Mouse (Mus musculus) kidney, postnatal 0 days (tissue): ENCODE data around the gene Rtn3. TPM values are rescaled to one million over a fixed set of nuclear protein-coding genes. Genes with fewer than 3 reads are reported as not detected.
A peak's percentile ranks its signal among the peaks of the same experiment; 100 is the strongest.

Experiments
- ATAC-seq: fragments of 200-750 bp; cut with Nextera tagmentation; replicated peaks from 2 replicates; pipeline ENCODE4 v1.8.0; 2017; ENCODE audit warnings: low read depth, moderate number of reproducible peaks, moderate TSS enrichment, moderate library complexity; ENCODE audit not compliant: low FRiP score
- DNase-seq: peaks from one replicate; pipeline ENCODE4 v3.0.0-alpha.2; 2016; ENCODE audit warnings: low spot score
- H3K27ac ChIP-seq: fragments of 300-500 bp; sonication (generic); 2 replicates; pipeline ENCODE4 v1.5.1; 2014; ENCODE audit warnings: mild to moderate bottlenecking
- H3K27me3 ChIP-seq: fragments of 300-500 bp; sonication (generic); 2 replicates; pipeline ENCODE4 v1.6.1; 2014; ENCODE audit warnings: low read length, mixed read lengths; ENCODE audit not compliant: insufficient read depth
- H3K36me3 ChIP-seq: fragments of 300-500 bp; sonication (generic); 2 replicates; pipeline ENCODE4 v1.6.1; 2014; ENCODE audit warnings: low read length, mixed read lengths; ENCODE audit not compliant: insufficient read depth
- H3K4me1 ChIP-seq: fragments of 300-500 bp; sonication (generic); replicated peaks from 2 replicates; pipeline ENCODE4 v1.6.1; 2014; ENCODE audit warnings: antibody characterized with exemption, low read length, mixed read lengths; ENCODE audit not compliant: insufficient read depth
- H3K4me2 ChIP-seq: fragments of 300-500 bp; sonication (generic); 2 replicates; pipeline ENCODE4 v1.6.1; 2014; ENCODE audit warnings: mild to moderate bottlenecking, low read length, moderate library complexity, mixed read lengths
- H3K4me3 ChIP-seq: fragments of 300-500 bp; sonication (generic); replicated peaks from 2 replicates; pipeline ENCODE4 v1.5.1; 2014; ENCODE audit warnings: low read depth, low read length
- H3K9ac ChIP-seq: fragments of 300-500 bp; sonication (generic); 2 replicates; pipeline ENCODE4 v1.6.1; 2014; ENCODE audit warnings: low read depth, low read length
- H3K9me3 ChIP-seq: fragments of 300-500 bp; sonication (generic); replicated peaks from 2 replicates; pipeline ENCODE4 v1.6.1; 2016; ENCODE audit warnings: low read length, inconsistent platforms, mixed read lengths
- CTCF ChIP-seq: IDR thresholded peaks from 2 replicates; pipeline ENCODE4 v1.5.1; 2016; ENCODE audit warnings: antibody characterized with exemption, low read depth, mild to moderate bottlenecking, moderate library complexity
- WGBS: fragments of 180-500 bp; shearing (Covaris S2); extraction: QIAGEN DNeasy Blood & Tissue Kit; methylation state at CpG from one replicate; pipeline ENCODE4 v1.1.7; 2014; 5-methylcytosine and 5-hydroxymethylcytosine counted together
- polyA plus RNA-seq: library from polyadenylated mRNA; unstranded; fragments of >200 nt; fragmentation: Nextera tagmentation; extraction: Ambion mirVana; gene quantifications from 2 replicates; pipeline ENCODE4 v1.2.1, GENCODE M21; 2015

The Rtn3 gene
- polyA plus RNA-seq, 1 experiment from 2014 or later = 195 TPM

DNA sequence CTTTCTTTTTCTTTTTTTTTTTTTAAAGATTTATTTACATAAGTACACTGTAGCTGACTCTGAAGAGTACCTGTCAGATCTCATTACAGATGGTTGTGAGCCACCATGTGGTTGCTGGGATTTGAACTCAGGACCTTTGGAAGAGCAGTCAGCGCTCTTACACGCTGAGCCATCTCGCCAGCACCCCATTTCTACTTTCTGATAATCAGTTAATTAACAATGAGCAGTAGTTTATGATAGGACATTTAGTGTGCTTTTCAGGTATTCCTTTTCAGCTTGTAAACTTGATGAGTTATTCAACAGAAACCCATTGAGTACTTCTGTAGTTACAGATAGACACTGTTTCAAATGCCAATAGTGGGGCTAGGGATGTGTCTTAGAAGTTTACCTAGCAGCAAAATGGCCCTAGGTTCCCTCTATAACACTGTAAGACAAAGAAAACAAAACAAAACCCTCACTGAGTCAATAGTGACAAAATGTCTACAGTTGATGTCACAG, 3.3 kb downstream of the Rtn3 start:
- no peak overlapping the region for H3K4me2 ChIP-seq
- H3K9me3 ChIP-seq = no peaks in the 10 kb centered on the region
- 99% methylated on average over 3 of the region's 3 CpGs for WGBS
- DNase-seq (no peak), ATAC-seq (no peak)
- H3K36me3 ChIP-seq = no peaks in the 10 kb centered on the region
- no peaks in the 10 kb centered on the region for H3K27me3 ChIP-seq
- H3K4me1 ChIP-seq = no peaks in the 10 kb centered on the region
- H3K4me3 ChIP-seq = no peak overlapping the region
- TF ChIP-seq CTCF = no peak
- no peak overlapping the region for H3K9ac ChIP-seq
- no peak overlapping the region for H3K27ac ChIP-seq

DNA sequence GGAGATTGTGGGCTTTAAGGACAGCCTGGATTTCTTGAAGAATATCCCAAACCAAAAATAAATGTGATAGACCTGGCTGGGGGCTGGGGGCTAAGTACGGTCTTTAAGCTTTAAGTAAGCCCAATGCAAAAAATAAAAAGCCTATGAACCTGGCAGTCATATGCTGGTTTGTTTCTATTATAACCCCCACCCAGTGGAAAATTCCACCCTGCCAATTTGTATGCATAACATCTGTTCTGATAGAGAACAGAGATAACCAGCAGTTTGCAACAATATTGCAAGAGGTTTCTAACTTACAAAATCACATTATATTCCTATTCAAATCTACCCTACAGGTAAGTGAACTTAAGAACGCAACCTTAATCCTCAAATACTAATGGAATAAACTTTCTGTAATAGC, 12.4 kb downstream of the Rtn3 start:
- no peak overlapping the region for H3K4me2 ChIP-seq
- H3K9me3 ChIP-seq = no peaks in the 10 kb centered on the region
- 78% methylated on average over 2 of the region's 2 CpGs for WGBS
- ATAC-seq (no peak), DNase-seq (no peak)
- no peak for TF ChIP-seq CTCF
- H3K9ac ChIP-seq = no peak overlapping the region
- no peaks in the 10 kb centered on the region for H3K27me3 ChIP-seq
- H3K36me3 ChIP-seq = 0 out of 2 replicates have a peak, but pooled peaks cover 2% of the 10 kb centered on the region
- peak overlapping the region; percentile 58; the same call in 1 of the 2 replicates for H3K27ac ChIP-seq
- no peak overlapping the region for H3K4me3 ChIP-seq
- H3K4me1 ChIP-seq = 0 out of 2 replicates have a peak, but pooled peaks cover 7% of the 10 kb centered on the region

DNA sequence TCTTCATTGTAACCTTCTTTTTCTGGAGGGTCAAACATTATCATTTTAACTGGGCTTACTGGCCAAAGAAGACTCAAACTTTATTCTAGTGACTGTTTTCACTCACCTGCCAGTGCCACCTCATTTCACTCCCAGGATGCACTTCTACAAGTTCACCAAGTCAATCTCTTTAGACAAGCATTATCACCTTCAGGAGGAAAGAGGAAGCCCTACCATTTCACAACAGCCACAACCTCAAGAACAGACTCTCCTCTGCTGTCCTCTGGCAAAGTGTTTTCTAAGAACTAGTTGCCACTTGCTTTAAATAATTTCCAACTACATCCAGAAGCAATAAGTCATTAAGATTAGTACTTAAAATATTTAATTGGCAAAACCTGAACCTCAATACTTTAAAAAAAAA, 15.2 kb downstream of the Rtn3 start:
- no peak for ATAC-seq
- DNase-seq = no peak
- Histone ChIP-seq H3K27ac (no peak overlapping the region), H3K9me3 (no peaks in the 10 kb centered on the region), H3K36me3 (0 out of 2 replicates have a peak, but pooled peaks cover 2% of the 10 kb centered on the region), H3K4me1 (0 out of 2 replicates have a peak, but pooled peaks cover 7% of the 10 kb centered on the region), H3K9ac (no peak overlapping the region), H3K4me3 (no peak overlapping the region), H3K27me3 (no peaks in the 10 kb centered on the region), H3K4me2 (no peak overlapping the region)
- no peak for TF ChIP-seq CTCF

DNA sequence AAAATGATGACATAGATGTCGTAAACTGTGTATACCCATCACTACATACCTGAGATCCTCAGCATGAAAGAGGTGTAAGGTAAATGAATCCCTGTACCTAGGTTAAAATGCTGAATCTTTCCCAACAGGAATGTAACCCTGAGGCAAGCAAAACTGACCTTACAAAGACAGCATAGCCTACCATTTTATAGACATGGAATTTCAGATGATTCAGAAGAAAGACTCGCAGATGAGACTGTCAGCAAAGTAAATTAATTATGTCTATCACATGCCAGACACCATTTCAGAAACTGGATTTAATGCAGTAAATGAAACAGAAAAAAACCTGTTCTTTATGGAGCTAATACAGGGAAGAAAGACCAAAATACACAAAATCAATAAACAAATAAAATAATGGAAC, 23.7 kb downstream of the Rtn3 start:
- TF ChIP-seq CTCF = no peak
- DNase-seq = no peak
- WGBS = 66% methylated on average over 2 of the region's 2 CpGs

DNA sequence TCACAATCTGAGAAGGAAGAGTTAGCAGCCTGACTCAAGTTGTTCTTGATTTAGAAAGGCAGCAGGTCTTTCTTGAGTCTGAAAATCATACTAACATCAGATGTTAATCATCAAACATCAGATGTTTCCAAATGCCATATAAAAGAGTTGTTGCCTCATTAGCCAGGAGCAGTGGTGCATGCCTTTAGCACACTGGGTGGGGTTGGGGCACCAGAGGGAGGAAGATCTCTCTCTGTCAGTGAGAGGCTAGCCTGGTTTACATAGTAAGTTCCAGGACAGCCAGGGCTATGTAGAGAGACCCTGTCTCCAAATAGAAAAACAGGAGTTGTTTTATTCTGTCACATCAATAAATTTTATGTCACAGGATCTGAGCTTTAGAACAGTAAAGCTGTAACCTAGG, 24.2 kb downstream of the Rtn3 start:
- ATAC-seq (peak; percentile 57; the same call in 1 of the 2 replicates), DNase-seq (peak; percentile 31)
- Histone ChIP-seq H3K4me2 (no peak overlapping the region), H3K36me3 (no peaks in the 10 kb centered on the region), H3K9ac (no peak overlapping the region), H3K27ac (peak overlapping the region; percentile 19; the same call in 1 of the 2 replicates), H3K4me3 (no peak overlapping the region), H3K27me3 (no peaks in the 10 kb centered on the region), H3K4me1 (peaks cover 22% of the 10 kb centered on the region; the same call in 1 of the 2 replicates), H3K9me3 (no peaks in the 10 kb centered on the region)
- no peak for TF ChIP-seq CTCF

More for the DNA sequence above, 23.7 kb downstream of the Rtn3 start:
- no peak overlapping the region for H3K4me2 ChIP-seq
- H3K4me1 ChIP-seq = peaks cover 22% of the 10 kb centered on the region; the same call in 1 of the 2 replicates
- no peaks in the 10 kb centered on the region for H3K27me3 ChIP-seq
- no peak overlapping the region for H3K9ac ChIP-seq
- H3K4me3 ChIP-seq = no peak overlapping the region
- H3K27ac ChIP-seq = no peak overlapping the region
- no peak for ATAC-seq
- H3K9me3 ChIP-seq = no peaks in the 10 kb centered on the region
- no peaks in the 10 kb centered on the region for H3K36me3 ChIP-seq

DNA sequence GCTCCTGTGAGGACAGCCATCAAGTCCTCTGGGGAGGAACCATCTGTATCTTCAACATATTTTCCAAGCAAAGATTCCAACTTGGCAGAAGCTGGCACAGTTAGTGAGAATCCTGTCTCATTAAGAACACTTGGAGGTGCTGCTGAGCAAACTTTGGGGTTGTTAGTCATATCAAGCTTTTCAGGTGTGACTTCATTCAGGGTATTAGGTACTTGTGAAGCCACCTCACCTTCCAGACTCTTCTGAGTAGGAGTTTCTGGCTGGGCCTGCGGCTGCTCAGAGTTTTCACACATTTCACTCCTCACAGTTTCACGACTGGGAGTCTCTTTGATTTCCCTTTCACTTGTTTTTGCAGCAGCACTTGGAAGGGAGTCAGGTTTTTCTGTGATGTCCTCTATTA, 26.3 kb downstream of the Rtn3 start:
- Histone ChIP-seq H3K36me3 (no peaks in the 10 kb centered on the region), H3K9me3 (no peaks in the 10 kb centered on the region), H3K4me3 (no peak overlapping the region), H3K4me2 (no peak overlapping the region), H3K27me3 (no peaks in the 10 kb centered on the region), H3K9ac (no peak overlapping the region), H3K27ac (no peak overlapping the region), H3K4me1 (peaks cover 22% of the 10 kb centered on the region; the same call in 1 of the 2 replicates)
- ATAC-seq (no peak), DNase-seq (no peak)
- peak; percentile 18; the same call in 1 of the 2 replicates for TF ChIP-seq CTCF
- 28% methylated on average over 2 of the region's 2 CpGs for WGBS

DNA sequence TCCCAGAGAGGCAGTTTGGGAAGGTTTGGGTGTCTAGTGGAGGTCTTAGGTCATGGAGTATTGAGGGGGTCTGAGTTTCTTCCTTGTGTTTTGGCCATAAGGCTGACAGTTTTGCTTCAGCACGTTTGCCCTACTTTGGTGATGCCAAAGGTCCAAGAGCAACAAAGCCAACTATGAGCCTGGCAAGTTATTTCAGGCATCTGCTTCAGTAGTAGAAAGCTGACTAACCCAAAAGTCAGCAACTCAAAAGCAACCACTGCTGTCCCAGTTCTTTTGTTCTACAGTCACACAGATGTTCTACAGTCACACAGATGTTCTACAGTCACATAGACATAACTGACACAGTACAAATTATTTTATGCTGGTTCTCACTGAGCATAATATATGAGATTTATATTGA, 37.5 kb downstream of the Rtn3 start:
- no peak for TF ChIP-seq CTCF
- Histone ChIP-seq H3K36me3 (no peaks in the 10 kb centered on the region), H3K27me3 (no peaks in the 10 kb centered on the region), H3K4me2 (no peak overlapping the region), H3K4me1 (no peaks in the 10 kb centered on the region), H3K9ac (no peak overlapping the region), H3K9me3 (no peaks in the 10 kb centered on the region), H3K27ac (no peak overlapping the region), H3K4me3 (no peak overlapping the region)
- ATAC-seq (no peak), DNase-seq (no peak)
- WGBS = 83% methylated on average over 1 of the region's 1 CpGs
